Mouse (Mus musculus): Measurements from ENCODE around the gene Ddx49.

The Ddx49 gene

DNA sequence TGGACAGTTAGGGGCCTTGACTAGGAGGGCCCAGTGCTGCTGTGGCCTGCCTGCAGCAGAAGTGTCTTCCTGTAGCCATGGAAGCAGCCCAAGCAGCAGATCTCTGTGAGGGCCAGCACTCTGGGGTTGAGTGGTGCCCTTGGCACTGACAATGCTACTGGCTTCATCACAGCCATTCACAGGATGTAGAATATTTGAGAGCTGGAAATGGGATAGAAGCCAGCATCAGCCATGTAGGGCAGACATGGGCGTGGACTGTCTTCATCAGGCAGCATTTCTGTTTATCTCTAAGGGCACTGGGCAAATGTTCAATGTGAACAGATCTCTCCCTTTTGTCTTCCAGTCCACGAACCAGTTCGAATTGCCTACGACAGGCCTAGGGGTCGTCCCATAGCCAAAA is 43.7 kb downstream of the Ddx49 start:
- CTCF ChIA-PET: interaction anchor here in 2 of 4 experiments (0.5 to 2.1 kb wide), 6 partner anchors 11 to 1050 kb away, joined by 3 to 7 read pairs (median 4); partner anchors contain the start of gene Zfp930 (in 1 of the 2)
- POLR2A ChIA-PET: interaction anchor here in 3 of 4 experiments (0.5 to 2.8 kb wide), 11 partner anchors 8 to 512 kb away, joined by 3 to 9 read pairs (median 3); no protein-coding TSS in a partner anchor

DNA sequence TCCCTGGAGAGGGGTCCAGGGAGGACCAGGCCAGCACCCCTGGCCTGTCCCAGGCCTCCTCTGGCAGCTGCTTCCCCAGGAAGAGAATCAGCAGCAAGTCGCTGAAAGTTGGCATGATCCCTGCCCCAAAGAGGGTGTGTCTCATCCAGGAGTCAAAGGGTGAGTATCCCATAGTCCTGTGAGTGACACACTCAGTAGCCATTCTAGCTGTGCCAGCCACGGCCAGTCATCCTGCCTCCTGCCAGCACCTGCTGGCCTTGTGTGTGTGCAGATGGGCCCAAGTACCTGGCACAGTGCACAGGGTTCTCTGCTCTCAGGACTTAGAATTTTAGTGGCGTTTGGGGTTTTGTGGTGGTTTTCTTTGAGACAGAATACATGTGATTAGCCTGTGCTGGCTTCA is 44.8 kb downstream of the Ddx49 start:
- CTCF ChIA-PET: interaction anchor here in 2 of 4 experiments (0.6 to 2.1 kb wide), 4 partner anchors 12 to 262 kb away, joined by 3 to 7 read pairs (median 3); no protein-coding TSS in a partner anchor
- POLR2A ChIA-PET: interaction anchor here in 2 of 4 experiments (0.9 to 2.8 kb wide), 12 partner anchors 9 to 45 kb away, joined by 3 to 9 read pairs (median 4); no protein-coding TSS in a partner anchor

DNA sequence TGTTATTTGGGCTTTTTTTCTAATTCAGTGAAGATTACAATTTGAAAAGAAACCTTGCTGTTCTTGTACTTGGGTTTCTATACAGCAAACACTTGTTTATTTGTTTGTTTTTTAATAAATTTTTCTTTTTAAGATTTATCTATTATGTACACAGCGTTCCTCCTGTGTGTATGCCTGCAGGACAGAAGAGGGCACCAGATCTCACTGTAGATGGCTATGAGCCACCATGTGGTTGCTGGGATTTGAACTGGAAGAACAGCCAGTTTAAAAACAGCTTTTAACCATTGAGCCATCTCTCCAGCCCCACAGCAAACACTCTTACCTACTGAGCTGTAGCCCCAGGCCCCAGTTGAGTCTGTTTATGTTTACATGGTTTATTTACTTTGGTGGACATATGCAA is 47.7 kb downstream of the Ddx49 start:
- ChIA-PET POLR2A (interaction anchor here in 1 of 4 experiments (0.6 to 1.7 kb wide), 3 partner anchors 12 to 276 kb away, joined by 4 to 5 read pairs (median 4); no protein-coding TSS in a partner anchor), CTCF (interaction anchor here in 1 of 4 experiments (1.0 to 1.4 kb wide), 3 partner anchors 13 to 54 kb away, joined by 3 read pairs; no protein-coding TSS in a partner anchor)

DNA sequence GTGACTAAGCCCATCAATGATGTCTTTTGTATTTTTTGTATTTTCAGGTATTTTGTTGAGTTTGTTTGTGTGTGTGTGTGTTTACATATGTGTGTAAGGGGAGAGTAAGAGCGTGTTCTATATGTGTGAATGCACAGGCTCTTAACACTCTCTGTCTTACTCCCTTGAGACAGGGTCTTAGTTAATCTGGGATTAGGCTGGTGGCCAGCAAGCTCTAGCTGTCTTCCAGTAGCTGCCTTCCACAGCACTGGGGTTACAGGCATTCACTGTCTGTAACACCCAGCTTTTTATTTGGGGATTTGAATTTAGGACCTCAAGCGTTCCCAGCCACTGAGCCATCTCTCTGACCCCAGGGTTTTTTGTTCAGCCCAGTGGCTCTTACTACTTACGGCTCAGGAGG is 54.4 kb downstream of the Ddx49 start:
- CTCF ChIA-PET: no interaction called here
- POLR2A ChIA-PET: interaction anchor here in 3 of 4 experiments (0.6 to 1.5 kb wide), 5 partner anchors 10 to 84 kb away, joined by 3 to 10 read pairs (median 3); no protein-coding TSS in a partner anchor

DNA sequence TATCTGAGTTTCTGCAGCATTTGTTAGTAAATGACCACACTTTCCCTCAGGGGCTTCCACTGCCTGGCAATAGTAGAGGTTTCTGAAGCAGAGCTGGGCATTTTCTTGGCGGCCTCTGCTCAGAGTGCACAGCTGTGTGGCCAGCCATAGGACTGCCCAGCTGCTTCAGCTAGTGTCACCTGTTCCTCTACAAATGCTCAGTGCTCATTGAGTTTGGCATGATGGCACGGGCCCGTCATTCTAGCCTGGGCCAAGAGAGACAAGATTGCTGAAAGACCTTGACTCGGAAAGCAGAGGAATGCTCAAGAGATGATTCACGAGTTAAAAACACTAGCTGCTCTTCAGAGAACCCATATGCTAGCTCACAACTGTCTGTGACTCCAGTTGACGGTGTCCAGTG is 55.7 kb downstream of the Ddx49 start:
- CTCF ChIA-PET: no interaction called here
- POLR2A ChIA-PET: interaction anchor here in 3 of 4 experiments (0.6 to 1.7 kb wide), 7 partner anchors 8 to 176 kb away, joined by 3 to 9 read pairs (median 4); no protein-coding TSS in a partner anchor
